10 mouse cellular contexts compared by ENCODE assay signal in the genomic region with DNA sequence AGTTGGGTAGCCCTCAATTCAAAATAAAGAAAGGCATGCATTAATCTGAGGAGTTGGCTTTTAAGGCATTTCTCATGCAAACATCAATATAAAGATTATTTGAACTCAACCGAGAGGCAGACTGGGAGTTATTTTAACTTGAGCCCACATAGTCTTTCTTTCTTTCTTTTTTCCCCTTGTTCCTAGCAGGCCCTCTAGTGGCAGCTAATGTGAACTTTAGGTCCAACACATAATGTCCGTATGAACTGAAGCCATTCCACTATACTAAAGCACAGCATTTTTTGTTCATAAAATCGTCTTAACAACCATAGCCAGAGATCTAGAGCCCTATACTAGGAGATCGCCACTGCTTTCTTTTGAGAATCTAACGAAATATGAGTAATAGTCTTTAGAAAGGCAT. TPM values are rescaled to one million over a fixed set of nuclear protein-coding genes. Genes with fewer than 3 reads are reported as not detected.
DNase-seq lines count a peak whose midpoint lies in the region; ATAC-seq lines count a peak whose summit lies in the region.
"Had no signal": no experiment of that assay in that cellular context is flagged by ENCODE, and none has a peak within 500 bp of the region (broad histone marks: within the 10 kb centered on the region; RNA-seq: fewer than 3 reads in every experiment).

No protein-coding gene starts in this region.

- peak; percentile 39 for DNase-seq in adrenal gland, adult 2 months
- DNase-seq in adrenal gland, postnatal 4 days (ENCODE audit: low spot score in 2 of 2) = no peak
- DNase-seq in kidney, postnatal 10 days = peak; percentile 74
- peak; percentile 51 for DNase-seq in ZHBTc4 (ENCODE audit: low read depth, low spot score)
- DNase-seq in lung, postnatal 14 days = peak; percentile 60
- no peak for DNase-seq in spleen, postnatal 4 days (ENCODE audit: low spot score in 2 of 2)

- 20% methylated on average over 5 of the region's 5 CpGs for WGBS in kidney, embryonic 14.5 days

- H3K27me3 ChIP-seq in kidney, embryonic 14.5 days (ENCODE audit: control insufficient read depth, insufficient read depth, low read length) = no peaks in the 10 kb centered on the region

- no peak overlapping the region for H3K9ac ChIP-seq in kidney, embryonic 14.5 days (ENCODE audit: low read depth, low read length)

- no peak overlapping the region for H3K4me2 ChIP-seq in kidney, embryonic 14.5 days (replicated peaks; ENCODE audit: low read depth, low read length)

- H3K4me1 ChIP-seq in kidney, embryonic 14.5 days (ENCODE audit: control insufficient read depth, insufficient read depth, low read length) = no peaks in the 10 kb centered on the region

- ATAC-seq in kidney, embryonic 14.5 days (ENCODE audit: low FRiP score, low TSS enrichment) = no peak
- ATAC-seq in granulocyte monocyte progenitor cell, adult 5-6 weeks (replicated peaks; ENCODE audit: poor library complexity, severe bottlenecking) = peak; percentile 56

- no peak overlapping the region for H3K4me3 ChIP-seq in kidney, embryonic 14.5 days (ENCODE audit: low read length)

- H3K9me3 ChIP-seq in kidney, embryonic 14.5 days (ENCODE audit: control insufficient read depth, low read length) = peaks cover 4% of the 10 kb centered on the region; the same call in 1 of the 2 replicates

- H3K27ac ChIP-seq in kidney, embryonic 14.5 days (ENCODE audit: low read depth, low read length) = no peak overlapping the region

- H3K36me3 ChIP-seq in kidney, embryonic 14.5 days (ENCODE audit: control insufficient read depth, insufficient read depth, low read length) = no peaks in the 10 kb centered on the region

RNA-seq across cellular contexts. Expression of a gene that starts 42.6 kb away (rescaled TPM):
- total RNA-seq in adrenal gland, adult 2 months (2021) = under 1 TPM; 0.21 to 0.72 TPM
- 0.07 TPM in 1 of 2 replicates, not detected in the other for polyA plus RNA-seq in adrenal gland, adult 2 months (2012; rRNA removed)
- 1 to 10 TPM in 1 of 2 experiments, under 1 TPM in 1; 0.84 to 6.4 TPM for total RNA-seq in adrenal gland, postnatal 4 days (2021)
- 0.23 TPM in 1 of 2 replicates, not detected in the other for polyA plus RNA-seq in kidney, embryonic 14.5 days (2014; fragmentation: Nextera tagmentation; extraction: Ambion mirVana)
- not detected in 2 replicates for total RNA-seq in granulocyte monocyte progenitor cell, adult 5-6 weeks (2014; fragmentation: Nextera tagmentation)
- total RNA-seq in granulocyte monocyte progenitor cell, adult 5-6 weeks (2017) = not detected in 2 replicates
- polyA plus RNA-seq: lung, embryonic 16.5 days; testis, adult 2 months had no signal

Comparison
In these comparisons a context has a peak if more than half of its experiments do, and no peak if none do; other contexts are left out.
1. DNase-seq: peak in adrenal gland, adult 2 months (single experiment), kidney, postnatal 10 days (single experiment), ZHBTc4 (single experiment) and lung, postnatal 14 days (single experiment); none in adrenal gland, postnatal 4 days (0 of 2) and spleen, postnatal 4 days (0 of 2).